Mouse (Mus musculus) forebrain, embryonic 11.5 days (tissue): ENCODE measurements at regions not wholly inside any gene's neighbourhood (a gene's known extent, or its start where the extent isn't known, plus 50 kb on each side); places are given as distances from the start of the nearest gene placed in this dataset.
A peak's percentile ranks its signal among the peaks of the same experiment; 100 is the strongest.

Source experiments
- ATAC-seq: fragments of 200-750 bp; cut with Nextera tagmentation; replicated peaks from 2 replicates; pipeline ENCODE4 v1.8.0; 2017; ENCODE audit warnings: moderate TSS enrichment; ENCODE audit not compliant: low FRiP score
- DNase-seq: peaks from one replicate; pipeline ENCODE4 v3.0.0-alpha.2; 2017; ENCODE audit warnings: low spot score
- H3K27ac ChIP-seq: fragments of 300-500 bp; sonication (generic); 2 replicates; pipeline ENCODE4 v1.5.1; 2014; ENCODE audit warnings: low read depth, low read length
- H3K27me3 ChIP-seq: fragments of 300-500 bp; sonication (generic); 2 replicates; pipeline ENCODE4 v1.6.1; 2014; ENCODE audit warnings: mild to moderate bottlenecking, low read length, mixed read lengths; ENCODE audit not compliant: control insufficient read depth, insufficient read depth
- H3K36me3 ChIP-seq: fragments of 300-500 bp; sonication (generic); 2 replicates; pipeline ENCODE4 v1.6.1; 2014; ENCODE audit warnings: mild to moderate bottlenecking, low read length, moderate library complexity, mixed read lengths; ENCODE audit not compliant: control insufficient read depth, insufficient read depth
- H3K4me1 ChIP-seq: fragments of 300-500 bp; sonication (generic); replicated peaks from 2 replicates; pipeline ENCODE4 v1.6.1; 2014; ENCODE audit warnings: low read length, mixed read lengths; ENCODE audit not compliant: control insufficient read depth, insufficient read depth
- H3K4me2 ChIP-seq: fragments of 300-500 bp; sonication (generic); 2 replicates; pipeline ENCODE4 v1.6.1; 2014; ENCODE audit warnings: low read depth, mild to moderate bottlenecking, low read length, moderate library complexity, mixed read lengths; ENCODE audit not compliant: severe bottlenecking
- H3K4me3 ChIP-seq: fragments of 300-500 bp; sonication (generic); 2 replicates; pipeline ENCODE4 v1.5.1; 2014; ENCODE audit warnings: low read depth, low read length
- H3K9ac ChIP-seq: fragments of 300-500 bp; sonication (generic); 2 replicates; pipeline ENCODE4 v1.6.1; 2014; ENCODE audit warnings: low read length
- H3K9me3 ChIP-seq: fragments of 300-500 bp; sonication (generic); 2 replicates; pipeline ENCODE4 v1.6.1; 2016; ENCODE audit warnings: low read length, mixed read lengths; ENCODE audit not compliant: control insufficient read depth
- WGBS: fragments of 180-500 bp; shearing (Covaris S2); extraction: QIAGEN DNeasy Blood & Tissue Kit; methylation state at CpG from one replicate; pipeline ENCODE4 v1.1.7; 2014; 5-methylcytosine and 5-hydroxymethylcytosine counted together

DNA sequence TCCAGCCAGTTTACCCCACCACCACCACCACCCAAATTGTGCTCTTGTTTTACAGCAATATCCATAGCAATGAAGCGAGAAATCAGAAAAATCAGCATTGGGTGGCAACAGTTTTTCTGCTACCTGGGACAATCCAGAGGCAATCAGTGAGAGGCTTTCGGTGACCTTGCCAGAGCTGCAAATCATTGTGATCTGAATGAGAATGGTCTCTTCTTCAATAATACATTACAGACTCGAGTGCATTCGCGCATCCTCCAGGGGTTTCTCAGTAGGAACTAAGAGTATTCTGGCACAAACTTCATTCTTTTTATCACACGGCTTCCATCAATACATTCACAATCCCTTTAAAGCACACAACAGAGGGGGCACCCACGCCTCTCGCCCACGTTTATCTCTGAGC, 91.2 kb downstream of the Srek1 start:
- Histone ChIP-seq H3K4me1 (no peaks in the 10 kb centered on the region), H3K27me3 (no peaks in the 10 kb centered on the region), H3K36me3 (no peaks in the 10 kb centered on the region), H3K4me2 (no peak overlapping the region), H3K27ac (no peak overlapping the region), H3K9me3 (no peaks in the 10 kb centered on the region), H3K4me3 (no peak overlapping the region), H3K9ac (no peak overlapping the region)
- DNase-seq = no peak
- no peak for ATAC-seq
- WGBS = 76% methylated on average over 9 of the region's 9 CpGs

DNA sequence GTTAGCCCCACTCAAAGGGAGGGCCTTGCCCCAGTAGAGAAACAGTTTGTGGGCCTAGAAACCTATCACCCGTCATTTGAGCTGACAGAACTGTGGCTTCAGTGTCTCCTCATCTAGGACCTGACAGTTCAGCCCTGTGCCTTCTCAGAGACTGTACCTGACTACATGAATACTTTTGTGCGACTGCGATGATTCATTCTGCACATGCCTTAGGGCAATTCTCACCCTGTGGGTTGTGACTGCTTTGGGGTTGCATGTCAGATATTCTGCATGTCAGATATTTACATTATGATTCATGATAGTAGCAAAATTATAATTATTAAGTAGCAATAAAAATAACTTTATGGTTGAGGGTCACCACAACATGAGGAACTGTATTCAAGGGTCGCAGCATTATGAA, 93.7 kb downstream of the Srek1 start:
- no peak for DNase-seq
- no peaks in the 10 kb centered on the region for H3K9me3 ChIP-seq
- 0 out of 2 replicates have a peak, but pooled peaks cover 2% of the 10 kb centered on the region for H3K4me1 ChIP-seq
- no peak overlapping the region for H3K4me3 ChIP-seq
- ATAC-seq = no peak
- H3K4me2 ChIP-seq = no peak overlapping the region
- no peak overlapping the region for H3K27ac ChIP-seq
- H3K36me3 ChIP-seq = no peaks in the 10 kb centered on the region
- H3K9ac ChIP-seq = no peak overlapping the region
- H3K27me3 ChIP-seq = no peaks in the 10 kb centered on the region
- 90% methylated on average over 4 of the region's 4 CpGs for WGBS

DNA sequence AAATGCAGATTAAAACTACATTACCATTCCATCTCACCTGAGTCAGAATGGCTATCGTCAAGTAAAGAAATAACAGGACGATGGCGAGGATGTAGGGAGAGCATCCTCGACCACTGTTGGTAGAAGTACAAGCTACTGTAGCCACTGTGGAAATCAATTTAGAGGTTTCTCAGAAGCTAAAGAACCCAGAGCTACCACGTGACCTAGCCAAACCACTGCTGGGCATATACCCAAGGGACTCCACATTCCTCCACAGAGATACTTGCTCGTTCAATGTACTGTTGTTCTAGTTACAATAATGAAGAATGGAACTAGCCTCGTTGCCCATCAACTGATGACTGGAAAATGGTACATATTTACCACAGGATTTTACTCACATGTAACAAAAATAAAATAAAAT, 94.4 kb downstream of the Srek1 start:
- H3K36me3 ChIP-seq = no peaks in the 10 kb centered on the region
- no peak for ATAC-seq
- H3K4me3 ChIP-seq = no peak overlapping the region
- no peak overlapping the region for H3K9ac ChIP-seq
- no peaks in the 10 kb centered on the region for H3K9me3 ChIP-seq
- no peaks in the 10 kb centered on the region for H3K27me3 ChIP-seq
- no peak overlapping the region for H3K4me2 ChIP-seq
- no peak for DNase-seq
- 0 out of 2 replicates have a peak, but pooled peaks cover 2% of the 10 kb centered on the region for H3K4me1 ChIP-seq
- no peak overlapping the region for H3K27ac ChIP-seq
- 85% methylated on average over 7 of the region's 7 CpGs for WGBS

DNA sequence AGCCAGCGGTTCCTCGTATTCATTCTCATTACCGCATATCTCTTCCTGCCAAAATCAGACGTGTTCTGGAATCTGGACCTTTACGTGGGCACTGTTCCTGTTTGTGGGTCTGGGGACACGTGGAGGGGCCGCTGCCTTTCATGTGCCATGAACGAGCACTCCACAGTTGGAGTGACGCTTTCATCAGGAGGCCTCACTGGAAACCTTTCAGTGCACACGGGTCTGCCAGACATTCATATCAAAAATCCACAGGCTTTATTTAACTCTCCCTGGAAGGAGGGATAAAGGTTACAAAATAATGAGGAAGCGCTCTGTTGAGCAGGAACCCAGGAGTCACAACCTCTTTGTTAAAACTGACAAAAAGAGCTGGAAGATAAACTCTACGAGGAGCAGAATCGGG, 97.6 kb downstream of the Srek1 start:
- H3K9me3 ChIP-seq = no peaks in the 10 kb centered on the region
- H3K4me3 ChIP-seq = no peak overlapping the region
- WGBS = 58% methylated on average over 13 of the region's 13 CpGs
- no peak for ATAC-seq
- peaks cover 2% of the 10 kb centered on the region; the same call in 1 of the 2 replicates for H3K4me1 ChIP-seq
- no peak for DNase-seq
- H3K36me3 ChIP-seq = no peaks in the 10 kb centered on the region
- no peak overlapping the region for H3K27ac ChIP-seq
- no peak overlapping the region for H3K4me2 ChIP-seq
- H3K27me3 ChIP-seq = no peaks in the 10 kb centered on the region
- no peak overlapping the region for H3K9ac ChIP-seq

DNA sequence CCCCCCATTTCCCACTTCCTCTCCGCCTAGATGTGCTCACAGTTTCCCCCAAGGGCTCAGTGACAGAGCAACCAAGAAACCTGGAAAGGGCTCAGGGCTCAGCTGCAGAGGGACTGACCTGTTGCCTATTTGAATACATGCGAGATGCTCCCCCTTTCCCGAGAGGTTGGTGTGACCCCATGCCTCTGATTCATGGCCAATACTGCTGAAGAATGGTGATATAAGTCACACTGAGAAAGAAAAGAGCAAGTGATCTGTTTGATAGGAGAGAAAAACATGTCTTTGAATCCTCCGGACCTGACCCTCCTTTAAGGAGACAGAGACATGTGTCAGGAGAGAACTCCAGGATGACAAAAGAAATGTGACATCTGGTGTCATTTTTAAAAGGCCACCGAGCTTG, 98.2 kb downstream of the Srek1 start:
- H3K27ac ChIP-seq = no peak overlapping the region
- no peak overlapping the region for H3K4me3 ChIP-seq
- no peak overlapping the region for H3K4me2 ChIP-seq
- 81% methylated on average over 5 of the region's 5 CpGs for WGBS
- no peaks in the 10 kb centered on the region for H3K9me3 ChIP-seq
- H3K27me3 ChIP-seq = no peaks in the 10 kb centered on the region
- H3K36me3 ChIP-seq = no peaks in the 10 kb centered on the region
- DNase-seq (no peak), ATAC-seq (no peak)
- H3K9ac ChIP-seq = no peak overlapping the region
- peaks cover 2% of the 10 kb centered on the region; the same call in 1 of the 2 replicates for H3K4me1 ChIP-seq

DNA sequence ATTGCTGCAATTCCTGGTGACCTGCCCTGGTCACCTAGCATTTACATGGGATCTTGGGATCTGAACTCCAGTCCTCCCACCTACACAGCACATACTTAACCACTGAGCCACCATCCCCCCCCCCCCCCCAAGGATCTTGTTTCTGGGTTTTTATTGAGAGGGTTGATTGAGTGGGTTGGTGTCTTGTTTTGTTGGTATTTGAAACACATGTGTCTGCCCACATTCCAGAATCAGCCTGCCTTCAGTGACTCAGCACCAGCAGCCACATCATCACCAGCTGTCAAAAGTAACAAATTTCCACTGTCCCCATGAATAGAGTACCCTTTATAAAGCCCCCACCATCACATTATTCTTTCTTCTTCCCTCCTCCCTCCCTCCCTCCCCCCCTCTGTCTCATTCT, 103.8 kb downstream of the Srek1 start:
- Histone ChIP-seq H3K9me3 (no peaks in the 10 kb centered on the region), H3K27me3 (no peaks in the 10 kb centered on the region), H3K4me2 (no peak overlapping the region), H3K27ac (no peak overlapping the region), H3K9ac (no peak overlapping the region), H3K4me3 (no peak overlapping the region), H3K36me3 (no peaks in the 10 kb centered on the region), H3K4me1 (no peaks in the 10 kb centered on the region; the same call in 1 of the 2 replicates)
- DNase-seq = no peak
- no peak for ATAC-seq

DNA sequence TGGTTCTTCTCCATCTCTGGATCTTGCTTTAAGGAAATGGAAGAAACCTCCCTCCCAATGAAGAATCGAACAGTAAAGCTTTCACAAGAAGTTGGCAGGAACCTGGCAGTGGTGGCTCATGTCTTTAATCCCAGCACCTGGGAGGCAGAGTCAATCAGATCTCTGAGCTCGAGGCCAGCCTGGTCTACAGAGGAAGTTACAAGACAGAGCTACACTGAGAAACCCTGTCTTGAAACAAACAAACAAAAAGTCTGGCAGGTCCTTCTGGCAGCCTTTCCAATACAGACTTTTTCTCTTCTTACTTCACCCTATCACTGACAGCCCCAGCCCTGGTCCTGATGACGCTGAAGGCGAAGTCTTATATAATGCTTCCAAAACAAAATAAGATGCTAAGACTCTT, 104.6 kb downstream of the Srek1 start:
- H3K27me3 ChIP-seq = no peaks in the 10 kb centered on the region
- H3K27ac ChIP-seq = no peak overlapping the region
- 92% methylated on average over 4 of the region's 4 CpGs for WGBS
- H3K4me3 ChIP-seq = no peak overlapping the region
- H3K9me3 ChIP-seq = no peaks in the 10 kb centered on the region
- no peaks in the 10 kb centered on the region for H3K36me3 ChIP-seq
- no peak for DNase-seq
- H3K9ac ChIP-seq = no peak overlapping the region
- no peaks in the 10 kb centered on the region; the same call in 1 of the 2 replicates for H3K4me1 ChIP-seq
- no peak overlapping the region for H3K4me2 ChIP-seq
- no peak for ATAC-seq

DNA sequence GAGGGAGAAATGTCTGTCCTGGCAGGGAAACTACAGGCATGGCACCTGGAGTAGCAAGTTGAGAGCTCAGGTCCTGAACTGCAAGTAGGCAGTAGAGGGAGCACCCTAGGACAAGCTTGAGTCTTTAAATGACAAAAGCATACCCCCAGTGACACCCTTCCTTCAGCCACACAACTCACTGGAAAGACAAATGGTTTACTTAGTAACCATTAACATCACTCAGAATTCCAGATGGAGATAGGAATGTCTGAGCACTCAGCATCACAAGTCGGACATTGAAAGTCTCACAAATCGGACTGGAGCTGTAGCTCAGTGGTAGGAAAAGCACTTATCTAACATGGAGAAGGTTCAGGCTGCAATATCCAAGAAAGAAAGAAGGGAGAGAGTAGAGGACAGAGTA, 106.7 kb downstream of the Srek1 start:
- no peak overlapping the region for H3K4me2 ChIP-seq
- ATAC-seq = no peak
- H3K9me3 ChIP-seq = no peaks in the 10 kb centered on the region
- WGBS = 80% methylated on average over 2 of the region's 2 CpGs
- H3K4me3 ChIP-seq = no peak overlapping the region
- H3K4me1 ChIP-seq = no peaks in the 10 kb centered on the region; the same call in 1 of the 2 replicates
- DNase-seq = no peak
- H3K36me3 ChIP-seq = no peaks in the 10 kb centered on the region
- no peaks in the 10 kb centered on the region for H3K27me3 ChIP-seq
- no peak overlapping the region for H3K9ac ChIP-seq
- H3K27ac ChIP-seq = no peak overlapping the region

DNA sequence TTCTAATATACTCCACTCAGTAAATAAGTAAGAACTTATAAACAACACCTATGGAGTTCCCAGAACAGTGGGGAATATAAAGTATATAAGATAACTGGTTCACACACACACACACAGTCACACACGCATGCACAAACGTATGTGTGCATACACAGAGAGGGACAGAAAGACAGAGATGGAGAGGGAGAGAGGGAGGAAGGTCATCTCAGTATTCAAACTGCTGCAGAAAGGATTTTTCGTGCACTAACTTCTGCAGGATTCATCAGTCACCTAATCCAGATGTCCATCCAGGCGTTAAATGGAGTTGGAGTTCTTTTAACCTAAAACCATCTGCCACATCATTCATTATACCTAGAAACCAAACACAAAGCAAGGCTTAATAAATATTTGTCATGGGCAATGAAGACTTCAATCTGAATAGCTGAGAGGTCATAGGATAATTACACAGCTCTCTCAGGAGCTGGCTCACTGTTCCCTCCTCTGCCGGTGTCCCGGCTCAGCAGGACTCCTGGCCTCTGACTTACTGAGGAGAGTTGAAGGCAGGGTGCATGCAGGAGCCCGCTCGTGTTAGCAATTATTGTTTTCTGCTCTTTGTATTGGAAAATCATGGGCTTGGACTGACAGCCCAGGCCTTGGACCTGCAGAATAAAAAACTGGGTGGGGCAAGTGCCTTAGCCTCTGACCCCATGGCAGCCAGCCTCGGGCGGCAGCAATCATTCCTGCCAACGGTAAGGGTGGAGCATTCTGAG, 114.0 kb downstream of the Srek1 start:
- ATAC-seq = peak; percentile 53; the same call in 1 of the 2 replicates
- H3K9ac ChIP-seq = no peak overlapping the region
- WGBS = 17% methylated on average over 11 of the region's 11 CpGs
- H3K4me3 ChIP-seq = no peak overlapping the region
- DNase-seq = peak; percentile 51
- H3K27me3 ChIP-seq = no peaks in the 10 kb centered on the region
- no peak overlapping the region for H3K4me2 ChIP-seq
- H3K4me1 ChIP-seq = peaks cover 4% of the 10 kb centered on the region; the same call in 1 of the 2 replicates
- H3K27ac ChIP-seq = no peak overlapping the region
- no peaks in the 10 kb centered on the region for H3K9me3 ChIP-seq
- no peaks in the 10 kb centered on the region for H3K36me3 ChIP-seq
